Mouse (Mus musculus): Measurements from ENCODE around the gene Cebpz.

GRCm38 (mm10) chr17:78909374-78909773 lies 27.5 kb downstream of the Cebpz start:
- no peak for TF ChIP-seq CTCF (IDR thresholded peaks at IDR 0.05; ENCODE audit: extremely low read depth, insufficient read length, insufficient replicate concordance, low read depth, low read length)
- no peak for TF ChIP-seq POLR2A (IDR thresholded peaks at IDR 0.05; ENCODE audit: low read depth, low read length)
